Mouse (Mus musculus) kidney, adult 2 months (tissue): ENCODE data around the gene Fam122a. TPM values are rescaled to one million over a fixed set of nuclear protein-coding genes. Genes with fewer than 3 reads are reported as not detected.

Experiments
- DNase-seq: peaks from one replicate; pipeline ENCODE4 v3.0.0; 2021
- H3K27ac ChIP-seq: fragments of 200-500 bp; 2 replicates; pipeline ENCODE4 v1.5.1; 2012; ENCODE audit warnings: low read depth, low read length, control low read depth, inconsistent platforms; ENCODE audit not compliant: insufficient read depth
- H3K27me3 ChIP-seq: fragments of 200-500 bp; replicated peaks from 2 replicates; pipeline ENCODE4 v1.6.1; 2012; ENCODE audit warnings: mild to moderate bottlenecking, moderate library complexity, low read length, inconsistent platforms; ENCODE audit not compliant: control insufficient read depth, insufficient read depth
- H3K36me3 ChIP-seq: fragments of 200-500 bp; 2 replicates; pipeline ENCODE4 v1.6.1; 2012; ENCODE audit warnings: mild to moderate bottlenecking, moderate library complexity, low read length, inconsistent platforms; ENCODE audit not compliant: control insufficient read depth, insufficient read depth
- H3K4me1 ChIP-seq: fragments of 200-500 bp; 2 replicates; pipeline ENCODE4 v1.6.1; 2011; ENCODE audit warnings: low read length; ENCODE audit not compliant: control insufficient read depth, insufficient read depth
- H3K4me3 ChIP-seq: fragments of 200-500 bp; 2 replicates; pipeline ENCODE4 v1.5.1; 2011; ENCODE audit warnings: mild to moderate bottlenecking, low read depth, low read length, control low read depth; ENCODE audit not compliant: insufficient read depth
- CTCF ChIP-seq: fragments of 200-500 bp; conservative IDR thresholded peaks from 2 replicates; pipeline ENCODE4 v1.5.1; 2011; ENCODE audit warnings: low read depth, mild to moderate bottlenecking, control low read depth, low read length, moderate library complexity, mixed read lengths; ENCODE audit not compliant: insufficient read depth, insufficient read length
- POLR2A ChIP-seq: fragments of 200-500 bp; IDR thresholded peaks from one replicate; pipeline ENCODE4 v1.6.1; 2011; ENCODE audit warnings: low read depth, low read length, control low read depth
- WGBS: fragments of 180-500 bp; shearing (Covaris S2); methylation state at CpG from one replicate; pipeline ENCODE4 v1.1.7; 2018; 5-methylcytosine and 5-hydroxymethylcytosine counted together
- polyA plus RNA-seq: library from polyadenylated mRNA; depleted of rRNA; stranded (reverse); fragments of >200 nt; gene quantifications from 2 replicates; pipeline ENCODE4 v1.2.3, GENCODE M21; 2012; rRNA removed

The Fam122a gene
- polyA plus RNA-seq: 31.3 and 36.3 TPM in 2 replicates

GRCm38 (mm10) chr19:24476929-24477882 lies at the start of gene Fam122a:
TSS of gene Fam122a (minus strand) at chr19:24477356.
- Histone ChIP-seq H3K4me3 (peak within 1 kb of the TSS; percentile 100), H3K27ac (peak within 1 kb of the TSS; percentile 94), H3K4me1 (no peaks in the 10 kb centered on the region; the same call in 1 of the 2 replicates), H3K36me3 (no peaks in the 10 kb centered on the region), H3K27me3 (no peaks in the 10 kb centered on the region; the same call in 1 of the 2 replicates)
- peak; percentile 93 for DNase-seq
- WGBS: under 1% methylated on average over 92 of the region's 92 CpGs
- no peak for TF ChIP-seq CTCF
- no peak for TF ChIP-seq POLR2A

- H3K27me3 ChIP-seq: no peaks in the 10 kb centered on the region
- H3K4me1 ChIP-seq: 0 out of 2 replicates have a peak, but pooled peaks cover under 1% of the 10 kb centered on the region
- 76% methylated on average over 15 of the region's 15 CpGs for WGBS
- H3K4me3 ChIP-seq: no peak overlapping the region
- no peak overlapping the region for H3K27ac ChIP-seq
- DNase-seq: no peak
- no peak for TF ChIP-seq POLR2A
- TF ChIP-seq CTCF: no peak
- H3K36me3 ChIP-seq: no peaks in the 10 kb centered on the region
Measured at GRCm38 (mm10) chr19:24523476-24524313, 46.5 kb upstream of the Fam122a start.

- no peaks in the 10 kb centered on the region for H3K36me3 ChIP-seq
- no peak overlapping the region for H3K27ac ChIP-seq
- no peak for DNase-seq
- H3K4me1 ChIP-seq: no peaks in the 10 kb centered on the region
- no peaks in the 10 kb centered on the region for H3K27me3 ChIP-seq
- no peak overlapping the region for H3K4me3 ChIP-seq
- 67% methylated on average over 7 of the region's 7 CpGs for WGBS
- no peak for TF ChIP-seq POLR2A
- no peak for TF ChIP-seq CTCF
Measured at GRCm38 (mm10) chr19:24521997-24522396, 44.8 kb upstream of the Fam122a start.

GRCm38 (mm10) chr19:24521146-24521545 lies 44.0 kb upstream of the Fam122a start:
- H3K4me1 ChIP-seq: no peaks in the 10 kb centered on the region
- H3K27ac ChIP-seq: no peak overlapping the region
- H3K36me3 ChIP-seq: no peaks in the 10 kb centered on the region
- DNase-seq: no peak
- no peaks in the 10 kb centered on the region for H3K27me3 ChIP-seq
- TF ChIP-seq POLR2A: no peak
- TF ChIP-seq CTCF: no peak
- H3K4me3 ChIP-seq: no peak overlapping the region
- 62% methylated on average over 9 of the region's 9 CpGs for WGBS

- Histone ChIP-seq H3K27me3 (no peaks in the 10 kb centered on the region), H3K4me1 (no peaks in the 10 kb centered on the region), H3K4me3 (no peak overlapping the region), H3K36me3 (no peaks in the 10 kb centered on the region), H3K27ac (no peak overlapping the region)
- TF ChIP-seq CTCF (no peak), POLR2A (no peak)
- DNase-seq: no peak
- 88% methylated on average over 6 of the region's 6 CpGs for WGBS
Measured at GRCm38 (mm10) chr19:24519732-24520409, 42.7 kb upstream of the Fam122a start.

- Histone ChIP-seq H3K27ac (no peak overlapping the region), H3K27me3 (no peaks in the 10 kb centered on the region), H3K4me1 (no peaks in the 10 kb centered on the region), H3K4me3 (no peak overlapping the region), H3K36me3 (no peaks in the 10 kb centered on the region)
- no peak for TF ChIP-seq CTCF
- no peak for TF ChIP-seq POLR2A
- DNase-seq: no peak
Measured at GRCm38 (mm10) chr19:24518384-24518783, 41.2 kb upstream of the Fam122a start.
